Mouse (Mus musculus) megakaryocyte, embryonic 14.5 days (primary cell): ENCODE results near the gene Rbms3.

Source experiments
- FLI1 ChIP-seq: IDR thresholded peaks from 2 replicates; pipeline ENCODE4 v1.6.1; 2012; ENCODE audit warnings: low read length, inconsistent platforms, mixed read lengths
- GATA1 ChIP-seq: IDR thresholded peaks from 3 replicates; pipeline ENCODE4 v1.6.1; 2012; ENCODE audit warnings: mixed read lengths, low read length, inconsistent platforms, borderline replicate concordance

DNA sequence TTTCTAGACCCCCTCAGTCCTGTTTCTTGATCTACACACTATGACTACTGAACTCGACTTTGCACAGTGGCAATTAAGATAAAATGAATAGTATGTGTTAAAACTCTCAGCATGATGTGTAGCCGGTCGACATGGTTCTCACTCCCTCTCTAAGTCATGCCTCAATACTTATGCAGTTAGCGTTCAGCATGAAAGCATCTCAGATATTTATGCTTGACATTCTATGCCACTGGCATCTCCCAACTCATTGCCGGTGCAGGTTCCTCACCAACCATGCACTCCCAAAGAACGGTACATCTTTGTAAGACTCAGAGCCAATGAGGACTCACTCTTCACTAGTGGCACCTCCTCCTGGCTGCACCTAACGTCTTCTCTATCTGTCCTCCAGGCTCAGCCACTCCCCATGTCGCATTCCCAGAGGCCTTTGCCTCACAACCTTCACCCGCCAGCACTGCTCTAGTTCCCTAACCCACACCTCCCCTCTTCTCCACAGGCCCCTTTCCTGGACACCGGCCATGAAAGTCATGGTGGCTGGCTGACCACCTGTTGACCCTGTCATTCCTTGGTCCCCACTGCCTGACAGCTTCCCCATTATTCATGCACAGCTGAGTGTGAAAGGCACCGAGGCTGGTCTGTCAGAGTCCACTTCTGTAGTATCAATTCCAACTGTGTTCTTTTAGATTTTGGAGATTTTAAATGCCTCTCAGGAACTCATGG is 561.9 kb downstream of the Rbms3 start:
- TF ChIP-seq GATA1 (no peak), FLI1 (no peak)
